Mouse (Mus musculus) heart, postnatal 0 days (tissue): Measurements from ENCODE around the gene Rapgef5. TPM values are rescaled to one million over a fixed set of nuclear protein-coding genes. Genes with fewer than 3 reads are reported as not detected.

Experiments used
- ATAC-seq: fragments of 200-750 bp; cut with Nextera tagmentation; 2 replicates; pipeline ENCODE4 v1.8.0; 2017; ENCODE audit warnings: low read depth, moderate number of reproducible peaks, moderate library complexity; ENCODE audit not compliant: insufficient read depth
- DNase-seq: peaks from one replicate; pipeline ENCODE4 v3.0.0-alpha.2; 2016; ENCODE audit warnings: low spot score
- H3K27ac ChIP-seq: fragments of 300-500 bp; sonication (generic); 2 replicates; pipeline ENCODE4 v1.5.1; 2014; ENCODE audit warnings: low read depth, mild to moderate bottlenecking
- H3K27me3 ChIP-seq: fragments of 300-500 bp; sonication (generic); 2 replicates; pipeline ENCODE4 v1.6.1; 2014; ENCODE audit warnings: low read length, mixed read lengths; ENCODE audit not compliant: control insufficient read depth, insufficient read depth
- H3K36me3 ChIP-seq: fragments of 300-500 bp; sonication (generic); replicated peaks from 2 replicates; pipeline ENCODE4 v1.6.1; 2014; ENCODE audit warnings: low read length, mixed read lengths; ENCODE audit not compliant: control insufficient read depth, insufficient read depth
- H3K4me1 ChIP-seq: fragments of 300-500 bp; sonication (generic); 2 replicates; pipeline ENCODE4 v1.6.1; 2014; ENCODE audit warnings: antibody characterized with exemption; ENCODE audit not compliant: control insufficient read depth, insufficient read depth
- H3K4me2 ChIP-seq: fragments of 300-500 bp; sonication (generic); 2 replicates; pipeline ENCODE4 v1.6.1; 2014; ENCODE audit warnings: low read depth, mild to moderate bottlenecking, low read length, moderate library complexity
- H3K4me3 ChIP-seq: fragments of 300-500 bp; sonication (generic); 2 replicates; pipeline ENCODE4 v1.5.1; 2014; ENCODE audit warnings: low read depth, low read length
- H3K9ac ChIP-seq: fragments of 300-500 bp; sonication (generic); replicated peaks from 2 replicates; pipeline ENCODE4 v1.6.1; 2014; ENCODE audit warnings: low read depth, low read length, mixed read lengths
- H3K9me3 ChIP-seq: fragments of 300-500 bp; sonication (generic); replicated peaks from 2 replicates; pipeline ENCODE4 v1.6.1; 2016; ENCODE audit warnings: low read length; ENCODE audit not compliant: control insufficient read depth
- CTCF ChIP-seq: IDR thresholded peaks from 2 replicates; pipeline ENCODE4 v1.5.1; 2016; ENCODE audit warnings: antibody characterized with exemption, control low read depth, low read depth
- EP300 ChIP-seq: IDR thresholded peaks from 2 replicates; pipeline ENCODE4 v1.6.1; 2016; ENCODE audit warnings: antibody characterized with exemption, low read depth
- WGBS: fragments of 180-500 bp; shearing (Covaris S2); extraction: QIAGEN DNeasy Blood & Tissue Kit; methylation state at CpG from one replicate; pipeline ENCODE4 v1.1.7; 2014; 5-methylcytosine and 5-hydroxymethylcytosine counted together
- polyA plus RNA-seq: library from polyadenylated mRNA; unstranded; fragments of >200 nt; fragmentation: Nextera tagmentation; extraction: Ambion mirVana; gene quantifications from 2 replicates; pipeline ENCODE4 v1.2.1, GENCODE M21; 2015
- total RNA-seq: library from RNA; depleted of rRNA; stranded (reverse); fragments of >200 nt; gene quantifications from 2 replicates; pipeline ENCODE4 v1.2.3, GENCODE M21; 2014; ENCODE audit warnings: low replicate concordance

Gene Rapgef5
- total and polyA plus RNA-seq, 2 experiments from 2014 or later: 11.1 to 30.8 TPM

GRCm38 (mm10) chr12:117502834-117503233 is 13.4 kb upstream of the Rapgef5 start:
- no peaks in the 10 kb centered on the region for H3K36me3 ChIP-seq
- no peak for ATAC-seq
- H3K4me1 ChIP-seq: no peaks in the 10 kb centered on the region
- 93% methylated on average over 3 of the region's 3 CpGs for WGBS
- H3K4me3 ChIP-seq: no peak overlapping the region
- no peak overlapping the region for H3K4me2 ChIP-seq
- no peaks in the 10 kb centered on the region for H3K9me3 ChIP-seq
- no peak overlapping the region for H3K9ac ChIP-seq
- no peak for TF ChIP-seq CTCF
- TF ChIP-seq EP300: no peak
- no peaks in the 10 kb centered on the region for H3K27me3 ChIP-seq
- no peak for DNase-seq
- H3K27ac ChIP-seq: no peak overlapping the region

- TF ChIP-seq CTCF: no peak
- TF ChIP-seq EP300: no peak
- Histone ChIP-seq H3K36me3 (no peaks in the 10 kb centered on the region), H3K27ac (no peak overlapping the region), H3K9ac (no peak overlapping the region), H3K4me2 (no peak overlapping the region), H3K4me3 (no peak overlapping the region), H3K4me1 (no peaks in the 10 kb centered on the region), H3K27me3 (no peaks in the 10 kb centered on the region), H3K9me3 (no peaks in the 10 kb centered on the region)
- ATAC-seq: no peak
- DNase-seq: no peak
- 37% methylated on average over 2 of the region's 2 CpGs for WGBS
These were observed 11.1 kb upstream of the Rapgef5 start for GRCm38 (mm10) chr12:117505163-117505562.

- H3K27me3 ChIP-seq: no peaks in the 10 kb centered on the region
- no peak overlapping the region for H3K4me2 ChIP-seq
- no peaks in the 10 kb centered on the region for H3K9me3 ChIP-seq
- WGBS: 28% methylated on average over 1 of the region's 1 CpGs
- no peak overlapping the region for H3K9ac ChIP-seq
- H3K4me1 ChIP-seq: no peaks in the 10 kb centered on the region
- H3K27ac ChIP-seq: no peak overlapping the region
- ATAC-seq: no peak
- no peak for DNase-seq
- no peak overlapping the region for H3K4me3 ChIP-seq
- no peaks in the 10 kb centered on the region for H3K36me3 ChIP-seq
- TF ChIP-seq CTCF: peak; percentile 12; the same call in 1 of the 2 replicates
- no peak for TF ChIP-seq EP300
These were observed 8.5 kb upstream of the Rapgef5 start for GRCm38 (mm10) chr12:117507772-117508171.

- Histone ChIP-seq H3K9ac (no peak overlapping the region), H3K36me3 (no peaks in the 10 kb centered on the region), H3K4me2 (no peak overlapping the region), H3K4me1 (no peaks in the 10 kb centered on the region), H3K4me3 (no peak overlapping the region), H3K27me3 (no peaks in the 10 kb centered on the region), H3K27ac (no peak overlapping the region), H3K9me3 (no peaks in the 10 kb centered on the region)
- DNase-seq (no peak), ATAC-seq (no peak)
- WGBS: 44% methylated on average over 2 of the region's 2 CpGs
- TF ChIP-seq CTCF (no peak), EP300 (no peak)
These were observed 6.4 kb upstream of the Rapgef5 start for GRCm38 (mm10) chr12:117509919-117510318.

GRCm38 (mm10) chr12:117512468-117512867 is 3.8 kb upstream of the Rapgef5 start:
- H3K4me3 ChIP-seq: no peak overlapping the region
- no peak for DNase-seq
- no peak overlapping the region for H3K9ac ChIP-seq
- H3K4me2 ChIP-seq: no peak overlapping the region
- no peaks in the 10 kb centered on the region for H3K4me1 ChIP-seq
- no peak overlapping the region for H3K27ac ChIP-seq
- no peaks in the 10 kb centered on the region for H3K9me3 ChIP-seq
- 85% methylated on average over 3 of the region's 3 CpGs for WGBS
- no peaks in the 10 kb centered on the region for H3K27me3 ChIP-seq
- ATAC-seq: no peak
- TF ChIP-seq EP300: no peak
- TF ChIP-seq CTCF: no peak
- no peaks in the 10 kb centered on the region for H3K36me3 ChIP-seq

GRCm38 (mm10) chr12:117513150-117513932 is 2.9 kb upstream of the Rapgef5 start:
- Histone ChIP-seq H3K36me3 (no peaks in the 10 kb centered on the region), H3K9ac (no peak overlapping the region), H3K9me3 (no peaks in the 10 kb centered on the region), H3K27me3 (no peaks in the 10 kb centered on the region), H3K27ac (no peak overlapping the region), H3K4me2 (no peak overlapping the region), H3K4me3 (no peak overlapping the region), H3K4me1 (no peaks in the 10 kb centered on the region)
- WGBS: 72% methylated on average over 11 of the region's 11 CpGs
- TF ChIP-seq EP300: no peak
- no peak for TF ChIP-seq CTCF
- ATAC-seq (no peak), DNase-seq (no peak)
